Mouse (Mus musculus) adrenal gland, adult 18-20 months (tissue): Measurements from ENCODE around the gene Mid1. TPM values are rescaled to one million over a fixed set of nuclear protein-coding genes. Genes with fewer than 3 reads are reported as not detected.
A peak's percentile ranks its signal among the peaks of the same experiment; 100 is the strongest.
"Not testable (repeated sequence)": the region's sequence is repeated elsewhere in the genome, so short reads cannot be mapped to it uniquely, and the experiment has no call there.

ENCODE experiments used
- DNase-seq, 2 experiments: peaks; one replicate each; pipeline ENCODE4 v3.0.0; 2021 to 2022; ENCODE audit warnings: low spot score in 2 of 2
- total RNA-seq, 2 experiments: library from RNA; stranded (reverse); gene quantifications; 1 replicate in 1 of 2; 2 replicates in 1 of 2; pipeline ENCODE4 v1.2.3; 2021

The Mid1 gene
- total RNA-seq, 2 experiments from 2014 or later = 11.8 to 17.1 TPM

DNA sequence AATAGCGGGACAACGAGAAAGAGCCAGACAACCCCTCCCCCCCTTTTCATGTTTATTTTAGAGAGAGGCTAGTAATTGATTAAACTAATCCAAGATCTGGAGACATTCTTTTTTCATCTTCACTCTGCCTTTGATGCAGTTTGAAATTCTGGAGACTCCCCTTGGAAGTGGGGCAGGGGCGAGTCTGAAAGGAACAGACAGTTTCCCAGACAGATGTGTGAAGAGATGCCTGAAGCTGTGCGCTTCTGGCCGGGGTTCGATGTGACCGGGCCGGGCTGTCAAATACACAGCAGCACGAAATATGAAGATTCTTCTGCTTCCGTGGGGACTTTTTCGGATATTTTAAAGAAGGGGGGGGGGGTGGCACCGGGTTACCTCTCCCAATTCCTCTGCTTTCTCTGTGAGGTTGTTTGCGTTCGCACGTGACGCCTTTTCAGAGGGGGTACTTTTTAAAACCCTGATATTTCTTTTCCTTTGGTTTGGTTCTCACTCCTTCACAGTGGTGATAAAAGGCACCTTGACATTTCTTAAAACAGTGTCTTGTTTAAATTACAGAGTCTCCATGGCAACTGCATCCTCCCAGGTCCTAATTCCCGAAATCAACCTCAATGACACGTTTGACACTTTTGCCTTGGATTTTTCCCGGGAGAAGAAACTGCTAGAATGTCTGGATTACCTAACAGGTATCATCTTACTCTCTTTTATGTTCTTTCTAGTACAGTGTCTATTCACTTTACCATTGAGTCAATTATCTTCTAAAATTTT lies 298.6 kb downstream of the Mid1 start:
- peak in 1 of 2 experiments; percentile 39 for DNase-seq

DNA sequence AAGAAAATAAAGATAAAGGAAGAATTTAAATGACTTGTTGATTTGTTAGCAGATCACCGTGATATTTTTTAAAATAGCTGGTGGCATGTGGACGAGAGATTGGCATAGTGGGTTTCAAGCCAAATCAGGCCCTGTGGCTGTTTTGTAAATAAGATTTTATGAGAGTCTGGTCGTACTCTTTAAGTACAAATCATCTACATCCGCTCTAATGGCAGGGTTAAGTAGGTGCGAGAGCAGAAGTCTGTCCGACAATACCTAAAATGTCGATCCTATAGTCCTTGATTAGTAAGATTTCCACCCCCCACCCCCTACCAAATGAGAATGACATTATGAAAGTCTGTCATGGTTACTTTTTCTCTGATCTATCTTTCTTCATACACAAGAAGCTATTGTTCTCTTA lies 299.3 kb downstream of the Mid1 start:
- DNase-seq = peak in 1 of 2 experiments; percentile 20

DNA sequence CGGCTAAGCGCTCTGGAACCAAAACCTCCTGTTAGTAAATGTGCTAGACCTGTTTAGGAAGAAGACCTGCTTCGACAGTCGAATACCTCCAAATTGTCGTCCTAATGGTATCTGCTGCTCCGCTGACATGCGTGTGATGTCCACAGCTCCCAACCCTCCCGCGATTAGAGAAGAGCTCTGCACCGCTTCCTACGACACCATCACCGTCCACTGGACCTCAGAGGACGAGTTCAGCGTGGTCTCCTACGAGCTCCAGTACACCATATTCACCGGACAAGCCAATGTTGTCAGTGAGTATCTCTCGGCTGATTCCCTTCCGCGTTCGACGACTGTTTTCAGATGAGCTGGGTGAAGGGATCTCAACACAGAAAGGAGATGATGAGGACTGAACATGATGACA lies 299.9 kb downstream of the Mid1 start:
- DNase-seq = peak in 1 of 2 experiments; percentile 49

DNA sequence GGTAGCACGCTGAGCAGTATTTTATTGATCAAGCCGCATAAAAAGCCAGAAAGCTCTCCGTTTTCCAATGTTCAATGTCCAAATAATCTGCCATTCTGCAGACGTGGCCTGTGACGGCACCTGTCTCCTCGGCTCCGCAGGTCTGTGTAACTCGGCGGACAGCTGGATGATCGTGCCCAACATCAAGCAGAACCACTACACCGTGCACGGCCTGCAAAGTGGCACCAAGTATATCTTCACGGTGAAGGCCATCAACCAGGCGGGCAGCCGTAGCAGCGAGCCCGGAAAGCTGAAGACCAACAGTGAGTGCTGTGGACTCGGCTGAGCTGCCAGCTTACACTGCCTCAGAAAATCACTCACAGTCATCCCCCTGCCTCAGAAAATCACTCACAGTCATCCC lies 300.8 kb downstream of the Mid1 start:
- peak in 1 of 2 experiments; percentile 69 for DNase-seq

DNA sequence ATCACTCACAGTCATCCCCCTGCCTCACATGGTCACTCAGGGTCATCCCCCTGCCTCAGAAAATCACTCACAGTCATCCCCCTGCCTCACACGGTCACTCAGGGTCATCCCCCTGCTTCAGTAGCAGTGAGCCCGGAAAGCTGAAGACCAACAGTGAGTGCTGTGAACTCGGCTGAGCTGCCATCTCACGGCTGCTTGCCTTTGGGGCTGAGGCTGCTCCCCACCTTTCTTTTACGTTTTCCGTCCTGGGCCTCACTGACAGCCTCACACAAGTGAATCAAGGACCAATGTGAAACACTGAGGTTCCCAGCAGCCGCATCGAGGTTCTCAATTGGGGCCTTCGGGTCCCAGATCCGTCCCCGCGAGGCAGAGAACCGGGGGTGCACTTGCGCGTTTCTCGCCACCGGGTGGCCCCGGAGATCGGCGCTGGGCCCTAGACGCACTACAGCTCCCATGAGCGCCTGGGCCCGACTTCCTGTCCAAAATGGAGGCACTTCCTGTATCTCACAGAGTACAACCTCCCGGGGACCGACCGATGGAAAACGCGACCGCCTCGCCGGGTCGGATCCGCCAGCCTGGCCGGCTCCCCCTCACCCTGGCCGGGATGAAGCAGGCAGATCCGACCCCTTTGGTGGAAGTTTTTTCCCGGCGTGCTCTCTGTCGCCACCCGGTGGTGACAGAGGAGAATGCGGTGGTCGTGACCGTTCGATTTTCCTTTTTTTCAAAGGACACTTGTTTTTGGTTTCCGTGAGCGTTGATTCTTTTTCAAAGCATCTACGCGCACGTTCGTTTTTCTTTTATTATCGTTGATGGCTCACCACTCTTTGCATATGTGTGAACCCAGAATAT lies 301.7 kb downstream of the Mid1 start:
- peak; percentile 68 to 94 for DNase-seq

DNA sequence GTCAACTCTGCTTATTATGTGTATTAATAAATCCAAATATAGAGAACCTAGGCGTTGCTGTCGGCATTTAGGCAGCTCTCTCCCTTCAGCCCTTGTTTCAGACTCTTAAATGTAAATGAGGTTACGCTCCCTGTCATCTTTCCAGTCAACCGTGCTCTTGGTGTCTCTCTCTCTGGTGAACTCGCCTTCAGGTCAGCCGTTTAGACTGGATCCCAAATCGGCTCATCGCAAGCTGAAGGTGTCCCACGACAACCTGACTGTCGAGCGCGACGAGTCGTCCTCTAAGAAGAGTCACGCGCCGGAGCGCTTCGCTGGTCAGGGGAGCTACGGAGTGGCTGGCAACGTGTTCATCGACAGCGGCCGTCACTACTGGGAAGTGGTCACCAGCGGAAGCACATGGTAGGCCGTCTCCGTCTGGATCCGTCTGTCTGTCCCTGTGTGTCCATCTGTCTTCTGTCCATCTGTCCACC lies 302.4 kb downstream of the Mid1 start:
- peak in 1 of 2 experiments; percentile 78 for DNase-seq

DNA sequence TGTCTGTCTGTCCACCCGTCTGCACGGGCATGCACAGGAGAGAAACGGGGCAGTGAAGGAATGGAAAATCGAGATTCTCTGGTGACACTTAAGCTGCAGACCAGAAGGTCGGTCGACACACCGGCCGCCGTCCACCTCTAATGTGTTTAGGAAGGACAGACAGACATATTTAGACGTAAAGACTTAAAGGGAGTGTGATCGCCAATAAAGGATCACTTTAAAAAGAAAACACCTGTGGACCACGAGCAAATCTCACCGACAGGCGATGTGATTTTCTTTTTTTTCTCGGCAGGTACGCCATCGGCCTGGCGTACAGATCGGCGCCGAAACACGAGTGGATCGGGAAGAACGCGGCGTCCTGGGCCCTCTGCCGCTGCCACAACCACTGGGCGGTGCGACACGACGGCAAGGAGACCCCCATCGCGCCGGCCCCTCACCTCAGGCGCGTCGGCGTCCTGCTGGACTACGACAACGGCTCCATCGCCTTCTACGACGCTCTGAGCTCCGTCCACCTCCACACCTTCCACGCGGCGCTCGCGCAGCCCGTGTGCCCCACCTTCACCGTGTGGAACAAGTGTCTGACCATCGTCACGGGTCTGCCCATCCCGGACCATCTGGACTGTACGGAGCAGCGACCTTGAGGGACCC lies 303.7 kb downstream of the Mid1 start:
- peak in 1 of 2 experiments; percentile 77 for DNase-seq

DNA sequence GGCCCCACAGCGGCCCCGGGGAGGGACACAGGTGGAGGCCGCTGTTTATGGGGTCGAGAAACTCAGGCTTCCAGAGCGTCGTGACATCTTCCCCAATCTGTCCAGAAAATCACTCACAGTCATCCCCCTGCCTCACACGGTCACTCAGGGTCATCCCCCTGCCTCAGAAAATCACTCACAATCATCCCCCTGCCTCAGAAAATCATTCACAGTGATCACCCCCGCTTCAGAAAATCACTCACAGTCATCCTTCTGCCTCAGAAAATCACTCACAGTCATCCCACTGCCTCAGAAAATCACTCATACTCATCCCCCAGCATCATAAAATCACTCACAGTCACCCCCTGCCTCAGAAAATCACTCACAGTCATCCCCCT lies 304.2 kb downstream of the Mid1 start:
- DNase-seq = not testable (repeated sequence)

DNA sequence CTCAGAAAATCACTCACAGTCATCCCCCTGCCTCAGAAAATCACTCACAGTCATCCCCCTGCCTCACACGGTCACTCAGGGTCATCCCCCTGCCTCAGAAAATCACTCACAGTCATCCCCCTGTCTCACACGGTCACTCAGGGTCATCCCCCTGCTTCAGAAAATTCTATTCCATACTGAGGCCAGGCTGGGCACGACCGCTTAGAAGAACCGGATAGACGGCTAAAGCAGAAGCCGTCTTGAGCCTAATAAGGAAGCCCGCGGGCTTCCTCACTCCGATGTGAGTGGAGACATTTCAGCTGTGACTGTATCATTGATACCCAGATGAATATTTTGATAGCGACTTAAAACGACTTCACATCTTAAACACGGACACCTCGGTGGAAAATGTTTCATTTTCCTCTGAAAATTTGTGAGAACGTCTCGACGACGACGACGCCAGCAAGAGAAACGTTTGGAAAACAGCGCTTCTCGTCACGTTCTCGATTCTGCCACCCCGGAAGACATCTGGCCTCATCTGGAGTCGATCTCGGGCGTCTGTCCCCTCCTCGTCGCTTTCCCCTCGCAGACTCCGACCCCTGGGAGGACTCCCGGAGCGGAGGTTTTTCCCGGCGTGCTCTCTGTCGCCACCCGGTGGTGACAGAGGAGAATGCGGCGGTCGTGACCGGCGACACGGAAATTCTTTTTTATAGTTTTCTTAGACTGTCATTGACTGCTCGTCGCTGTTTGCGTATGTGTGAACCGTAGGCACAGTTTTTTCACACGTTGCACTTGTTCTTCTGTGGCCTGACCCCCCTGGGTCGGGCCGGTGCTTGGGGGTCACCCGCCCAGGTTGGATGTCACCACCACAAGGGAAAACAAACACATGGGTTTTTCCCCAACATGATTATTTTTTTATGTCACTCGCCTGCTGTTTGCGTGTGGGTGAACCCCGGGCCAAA lies 305.0 kb downstream of the Mid1 start:
- peak; percentile 73 to 92 for DNase-seq

DNA sequence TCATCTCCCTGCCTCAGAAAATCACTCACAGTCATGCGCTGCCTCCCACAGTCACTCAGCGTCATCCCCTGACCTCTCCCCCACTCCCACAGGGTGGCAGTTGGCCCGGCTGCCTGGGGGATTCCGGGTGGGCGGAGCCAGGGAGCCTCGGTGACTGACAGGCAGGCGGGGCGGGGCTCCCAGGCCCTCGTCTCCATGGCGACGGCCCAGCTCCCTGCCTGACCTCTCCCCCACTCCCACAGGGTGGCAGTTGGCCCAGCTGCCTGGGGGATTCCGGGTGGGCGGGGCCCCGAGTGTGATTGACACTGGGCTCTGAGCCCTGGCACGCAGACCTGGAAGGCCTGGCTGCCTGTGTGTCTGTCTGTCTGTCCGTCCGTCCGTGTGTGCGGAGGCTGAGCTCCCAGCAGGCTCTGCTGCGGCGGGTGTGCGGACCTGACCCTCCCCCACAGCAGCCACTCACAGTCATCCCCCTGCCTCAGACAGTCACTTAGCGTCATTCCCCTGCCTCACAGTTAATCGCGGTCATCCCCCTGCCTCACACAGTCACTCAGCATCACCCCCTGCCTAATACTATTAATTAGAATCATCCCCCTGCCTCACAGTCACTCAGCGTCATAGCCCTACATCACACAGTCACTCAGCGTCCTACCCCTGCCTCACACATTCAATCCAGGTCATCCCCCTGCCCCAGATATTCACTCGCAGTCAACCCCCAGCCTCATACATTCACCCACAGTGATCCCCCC lies 306.3 kb downstream of the Mid1 start:
- DNase-seq = peak; percentile 94 to 97

DNA sequence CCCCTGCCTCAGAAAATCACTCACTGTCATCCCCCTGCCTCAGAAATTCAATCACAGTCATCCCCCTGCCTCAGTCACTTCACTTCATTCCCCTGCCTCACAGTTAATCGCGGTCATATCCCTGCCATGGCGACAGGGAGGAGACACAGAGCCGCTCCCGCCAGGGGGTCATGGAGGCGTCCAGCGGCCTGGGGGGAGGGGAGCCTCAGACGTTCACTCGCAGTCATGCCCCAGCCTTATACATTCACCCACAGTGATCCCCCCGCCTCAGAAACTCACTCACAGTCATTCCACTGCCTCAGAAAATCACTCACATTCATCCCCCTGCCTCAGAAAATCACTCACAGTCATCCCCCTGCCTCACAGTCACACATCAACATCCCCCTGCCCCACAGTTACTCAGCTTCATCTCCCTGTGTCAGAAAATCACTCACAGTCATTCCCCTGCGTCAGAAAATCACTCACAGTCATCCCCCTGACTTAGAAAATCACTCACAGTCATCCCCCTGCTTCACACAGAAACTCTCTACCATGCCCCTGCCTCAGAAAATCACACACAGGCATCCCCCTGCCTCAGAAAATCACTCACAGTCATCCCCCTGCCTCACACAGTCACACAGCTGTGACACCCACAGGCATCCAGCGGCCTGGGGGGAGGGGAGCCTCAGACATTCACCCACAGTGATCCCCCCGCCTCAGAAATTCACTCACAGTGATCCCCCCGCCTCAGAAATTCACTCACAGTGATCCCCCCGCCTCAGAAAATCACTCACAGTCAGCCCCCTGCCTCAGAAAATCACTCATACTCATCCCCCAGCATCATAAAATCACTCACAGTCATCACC lies 307.3 kb downstream of the Mid1 start:
- DNase-seq = peak in 1 of 2 experiments; percentile 51

DNA sequence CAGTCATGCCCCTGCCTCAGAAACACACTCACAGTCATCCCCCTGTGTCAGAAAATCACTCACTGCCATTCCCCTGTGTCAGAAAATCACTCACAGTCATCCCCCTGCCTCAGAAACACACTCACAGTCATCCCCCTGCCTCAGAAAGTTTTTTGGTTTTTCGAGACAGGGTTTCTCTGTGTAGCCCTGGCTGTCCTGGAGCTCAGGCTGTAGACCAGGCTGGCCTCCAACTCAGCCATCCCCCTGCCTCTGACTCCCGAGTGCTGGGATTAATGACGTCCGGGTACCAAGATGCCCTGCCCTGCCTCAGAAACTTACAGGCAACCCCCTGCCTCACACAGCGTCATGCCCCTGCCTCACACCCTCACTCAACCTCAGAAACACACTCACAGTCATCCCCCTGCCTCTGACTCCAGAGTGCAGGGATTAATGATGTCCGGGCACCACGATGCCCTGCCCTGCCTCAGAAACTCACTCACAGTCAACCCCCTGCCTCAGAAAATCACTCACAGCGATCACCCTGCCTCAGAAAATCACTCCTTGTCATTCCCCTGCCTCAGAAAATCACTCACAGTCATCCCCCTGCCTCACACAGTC lies 308.1 kb downstream of the Mid1 start:
- peak in 1 of 2 experiments; percentile 46 for DNase-seq

DNA sequence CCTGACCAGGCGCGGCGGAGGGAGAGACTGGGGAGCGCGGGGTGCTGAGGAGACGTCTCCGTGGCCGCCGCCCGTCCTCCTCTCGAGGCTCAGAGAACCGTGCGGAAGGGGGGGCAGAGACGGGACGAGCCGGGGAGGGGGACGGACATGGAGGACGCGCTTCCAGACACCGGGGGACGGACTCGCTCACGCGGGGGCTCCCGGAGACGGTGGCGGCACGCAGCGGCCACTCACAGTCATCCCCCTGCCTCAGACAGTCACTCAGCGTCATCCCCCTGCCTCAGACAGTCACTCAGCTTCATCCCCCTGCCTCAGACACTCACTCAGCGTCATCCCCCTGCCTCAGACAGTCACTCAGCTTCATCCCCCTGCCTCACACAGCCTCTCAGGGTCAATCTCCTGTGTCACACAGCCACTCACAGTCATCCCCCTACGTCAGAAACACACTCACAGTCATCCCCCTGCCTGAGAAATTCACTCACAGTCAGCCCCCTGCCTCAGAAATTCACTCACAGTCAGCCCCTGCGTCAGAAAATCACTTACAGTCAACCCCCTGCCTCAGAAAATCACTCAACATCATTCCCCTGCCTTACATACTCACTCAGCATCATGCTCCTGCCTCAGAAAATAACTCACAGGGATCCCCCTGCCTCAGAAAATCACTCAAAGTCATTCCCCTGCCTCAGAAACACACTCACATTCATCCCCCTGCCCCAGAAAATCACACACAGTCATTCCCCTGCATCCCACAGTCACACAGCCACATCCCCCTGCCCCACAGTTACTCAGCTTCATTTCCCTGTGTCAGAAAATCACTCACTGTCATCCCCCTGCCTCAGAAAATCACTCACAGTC lies 309.2 kb downstream of the Mid1 start:
- DNase-seq = peak in 1 of 2 experiments; percentile 84

DNA sequence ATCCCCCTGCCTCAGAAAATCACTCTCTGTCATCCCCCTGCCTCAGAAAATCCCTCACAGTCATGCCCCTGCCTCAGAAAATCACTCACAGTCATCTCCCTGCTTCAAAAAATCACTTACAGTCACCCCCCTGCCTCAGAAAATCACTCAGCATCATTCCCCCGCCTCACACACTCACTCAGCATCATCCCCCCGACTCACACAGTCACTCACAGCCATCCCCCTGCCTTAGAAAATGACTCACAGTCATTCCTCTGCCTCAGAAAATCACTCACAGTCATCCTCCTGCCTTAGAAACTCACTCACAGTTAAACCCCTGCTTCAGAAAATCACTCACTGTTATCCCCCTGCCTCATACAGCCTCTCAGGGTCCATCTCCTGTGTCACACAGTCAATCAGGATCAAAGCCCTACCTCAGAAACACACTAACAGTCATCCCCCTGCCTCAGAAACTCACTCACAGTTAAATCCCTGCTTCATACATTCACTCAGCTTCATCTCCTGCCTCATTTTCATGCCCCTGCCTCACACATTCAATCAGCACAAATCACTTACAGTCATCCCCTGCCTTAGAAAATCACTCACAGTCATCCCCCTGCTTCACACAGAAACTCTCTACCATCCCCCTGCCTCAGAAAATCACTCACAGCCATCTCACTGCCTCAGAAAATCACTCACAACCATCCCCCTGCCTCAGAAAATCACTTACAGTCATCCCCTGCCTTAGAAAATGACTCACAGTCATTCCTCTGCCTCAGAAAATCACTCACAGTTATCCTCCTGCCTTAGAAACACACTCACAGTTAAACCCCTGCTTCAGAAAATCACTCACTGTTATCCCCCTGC lies 310.1 kb downstream of the Mid1 start:
- not testable (repeated sequence) for DNase-seq

DNA sequence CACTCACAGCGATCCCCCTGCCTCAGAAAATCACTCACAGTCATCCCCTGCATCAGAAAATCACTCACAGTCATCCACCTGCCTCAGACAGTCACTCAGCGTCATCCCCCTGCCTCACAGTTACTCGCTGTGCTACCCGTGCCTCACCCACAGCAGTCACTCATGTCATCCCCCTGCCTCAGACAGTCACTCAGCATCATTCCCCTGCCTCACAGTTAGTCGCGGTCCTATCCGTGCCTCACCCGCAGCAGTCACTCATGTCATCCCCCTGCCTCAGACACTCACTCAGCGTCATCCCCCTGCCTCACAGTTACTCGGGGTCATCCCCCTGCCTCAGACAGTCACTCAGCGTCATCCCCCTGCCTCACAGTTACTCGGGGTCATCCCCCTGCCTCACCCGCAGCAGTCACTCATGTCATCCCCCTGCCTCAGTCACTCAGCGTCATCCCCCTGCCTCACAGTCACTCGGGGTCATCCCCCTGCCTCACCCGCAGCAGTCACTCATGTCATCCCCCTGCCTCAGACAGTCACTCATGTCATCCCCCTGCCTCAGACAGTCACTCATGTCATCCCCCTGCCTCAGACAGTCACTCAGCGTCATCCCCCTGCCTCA lies 311.0 kb downstream of the Mid1 start:
- peak in 1 of 2 experiments; percentile 64 for DNase-seq

DNA sequence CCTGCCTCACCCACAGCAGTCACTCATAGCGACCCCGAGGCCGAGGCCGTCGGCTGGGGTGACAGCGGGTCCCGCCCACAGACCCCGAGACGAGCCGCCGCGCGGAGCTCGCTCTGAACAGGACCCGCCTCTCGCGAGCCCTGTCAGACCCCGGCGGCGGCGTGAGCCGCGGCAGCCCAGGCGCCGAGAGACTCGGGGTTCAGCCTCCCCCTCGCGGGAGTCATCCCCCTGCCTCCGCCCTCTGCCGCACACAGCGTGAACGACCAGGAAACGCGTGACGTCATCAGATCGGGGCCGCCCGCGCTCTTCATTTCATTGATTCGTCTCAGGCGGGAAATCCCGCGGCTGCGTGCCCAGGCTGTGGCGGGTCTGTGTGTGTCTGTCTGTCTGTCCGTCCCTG lies 311.9 kb downstream of the Mid1 start:
- peak; percentile 81 to 95 for DNase-seq
